Mouse (Mus musculus) adrenal gland, postnatal 4 days (tissue): ENCODE measurements around the gene Cebpzos. TPM values are rescaled to one million over a fixed set of nuclear protein-coding genes. Genes with fewer than 3 reads are reported as not detected.

Experiments used
- DNase-seq, 2 experiments: peaks; one replicate each; pipeline ENCODE4 v3.0.0; 2021 to 2022; ENCODE audit warnings: low spot score in 2 of 2, mixed read lengths in 2 of 2
- total RNA-seq, 2 experiments: library from RNA; stranded (reverse); gene quantifications; 2 replicates each; pipeline ENCODE4 v1.2.3; 2021

Cebpzos gene
- total RNA-seq, 2 experiments from 2014 or later, result 44.9 to 45.2 TPM

DNA sequence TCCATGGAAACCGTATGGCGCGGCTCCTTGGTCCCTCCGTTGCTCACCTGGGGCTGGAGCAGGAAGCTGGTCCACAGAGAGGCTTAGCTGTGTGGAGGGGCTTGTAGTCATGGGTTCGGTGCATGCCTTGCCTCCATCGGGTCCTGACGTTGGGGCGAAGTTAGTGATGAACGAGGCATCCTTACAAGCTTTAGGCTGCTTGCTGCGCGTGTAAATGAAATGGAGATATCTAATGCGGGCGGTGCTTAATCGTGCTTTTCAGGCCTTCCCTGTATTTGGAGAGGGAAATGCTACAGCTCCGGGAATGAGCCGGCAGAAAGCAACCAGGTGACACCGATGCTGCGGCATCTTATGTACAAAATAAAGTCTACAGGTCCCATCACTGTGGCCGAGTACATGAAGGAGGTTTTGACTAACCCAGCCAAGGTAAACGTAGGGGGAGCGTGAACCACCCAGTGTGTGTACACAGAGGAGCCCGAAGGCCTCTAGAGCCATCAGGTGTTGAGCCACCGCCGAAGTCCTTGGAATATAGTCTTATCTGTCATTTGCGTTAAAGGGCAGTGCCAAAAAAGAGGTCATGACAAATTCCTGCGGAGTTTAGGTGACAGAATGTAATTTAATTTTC lies 21.0 kb downstream of the Cebpzos start:
- no peak for DNase-seq

DNA sequence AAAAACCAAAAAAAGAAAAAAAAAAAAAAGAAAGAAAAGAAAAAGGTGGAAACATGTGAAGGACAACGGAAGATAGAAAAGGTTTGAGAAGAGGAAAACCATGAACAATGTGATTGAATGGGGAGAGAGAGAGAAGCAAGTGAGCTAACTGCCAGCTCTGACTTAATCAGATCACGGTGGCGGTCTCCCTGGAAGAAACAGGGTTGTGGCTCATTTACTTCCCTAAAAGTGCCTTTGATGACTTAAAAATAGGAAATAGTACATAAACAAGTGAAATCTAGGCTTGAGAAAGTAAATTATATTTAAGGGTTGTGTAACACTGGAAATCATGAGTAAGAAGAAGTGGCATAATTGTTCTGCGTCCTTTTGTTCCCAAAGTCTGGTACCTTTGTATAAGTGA lies 22.6 kb downstream of the Cebpzos start:
- DNase-seq, result no peak

DNA sequence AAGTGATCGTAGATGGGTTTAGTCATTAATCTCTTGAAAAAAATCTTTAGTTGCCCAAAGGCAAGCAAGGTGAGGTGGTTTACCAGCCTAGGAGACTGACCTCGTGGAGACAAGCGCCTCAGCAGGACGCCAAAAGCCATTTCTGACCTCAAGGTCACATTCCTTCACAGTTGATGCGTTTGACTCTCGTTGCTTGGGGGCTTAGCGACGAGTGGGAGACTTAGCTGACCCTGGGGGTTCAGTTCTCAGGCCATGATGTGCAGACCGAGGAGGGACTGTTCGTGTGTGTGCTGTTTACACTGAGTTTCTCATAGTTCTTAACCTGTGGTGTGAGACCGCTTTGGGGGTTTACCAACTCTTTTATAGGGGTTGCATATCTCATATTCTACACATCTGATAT lies 26.3 kb downstream of the Cebpzos start:
- DNase-seq, result no peak

DNA sequence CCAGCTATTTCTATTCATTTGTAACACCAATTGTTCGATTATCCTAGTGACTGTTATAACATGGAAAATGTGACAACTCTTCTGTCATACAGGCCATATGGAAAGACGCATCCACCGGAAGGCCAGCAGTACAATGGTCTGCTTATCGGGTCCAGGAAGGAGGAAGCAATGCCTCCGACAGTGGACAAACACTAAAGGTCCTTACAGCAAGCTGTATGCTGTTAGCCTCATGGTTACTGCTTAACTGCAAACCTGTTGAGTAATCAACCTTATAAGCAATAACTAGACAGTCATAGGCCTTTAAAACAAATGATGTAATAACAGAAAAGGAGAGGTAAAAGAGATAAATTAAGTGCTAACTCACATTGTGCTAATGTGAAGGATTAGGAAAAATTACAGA lies 34.9 kb downstream of the Cebpzos start:
- no peak for DNase-seq

DNA sequence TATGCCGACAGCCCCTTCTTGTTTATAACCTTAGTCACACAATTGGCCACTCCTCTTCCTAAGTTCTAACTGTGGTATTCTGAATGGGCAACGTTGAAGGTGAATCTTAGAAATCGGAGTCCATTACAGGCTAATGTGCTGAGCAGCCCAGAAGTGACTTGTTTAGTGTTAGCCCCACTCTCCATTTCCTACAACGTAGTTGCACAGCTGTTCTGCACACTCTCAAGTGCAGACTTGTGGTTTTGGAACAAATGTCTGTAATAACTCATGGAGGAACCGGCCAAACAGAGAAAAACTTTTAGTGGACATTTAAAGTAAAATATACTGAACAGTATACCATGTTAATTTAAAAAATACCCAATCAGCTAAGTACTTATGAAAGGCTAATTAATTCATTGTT lies 35.8 kb downstream of the Cebpzos start:
- DNase-seq, result no peak

DNA sequence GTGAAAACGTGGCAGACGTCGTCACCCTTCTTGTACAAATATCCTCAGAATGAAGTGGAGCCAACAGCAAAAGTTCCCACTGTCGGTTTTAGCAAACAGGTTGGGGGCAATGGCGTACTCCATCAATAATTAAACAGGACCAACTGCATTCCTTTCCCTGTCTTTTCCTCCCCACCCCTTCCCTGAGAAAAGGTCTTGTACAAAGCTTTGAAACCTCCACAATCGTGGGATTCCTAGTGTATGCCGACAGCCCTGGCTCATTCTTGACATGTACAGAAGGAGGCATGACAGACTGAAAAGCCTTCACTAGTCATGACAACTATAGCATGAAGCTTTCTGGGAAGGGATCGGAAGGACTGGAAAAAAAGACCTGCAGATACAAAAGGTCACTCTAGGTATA lies 36.9 kb downstream of the Cebpzos start:
- DNase-seq, result no peak

DNA sequence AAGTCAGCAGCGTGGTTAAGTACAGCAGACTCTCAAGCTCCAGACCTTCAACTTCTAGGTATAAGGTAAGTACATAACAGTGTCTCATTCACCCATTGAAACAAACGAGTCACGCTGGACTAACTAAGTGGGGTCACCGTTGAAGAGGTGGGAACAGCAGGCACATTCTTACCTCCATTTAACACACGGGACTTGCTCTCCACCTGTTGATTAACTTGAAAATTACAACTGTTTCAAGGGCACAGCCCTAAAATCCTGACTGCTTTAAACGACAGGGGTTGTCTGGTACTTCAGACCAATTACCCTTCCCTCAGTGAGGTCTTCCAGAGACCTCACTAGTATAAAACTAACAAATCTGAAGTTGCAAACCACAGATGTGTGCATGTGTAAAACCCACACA lies 43.2 kb downstream of the Cebpzos start:
- DNase-seq, result no peak

DNA sequence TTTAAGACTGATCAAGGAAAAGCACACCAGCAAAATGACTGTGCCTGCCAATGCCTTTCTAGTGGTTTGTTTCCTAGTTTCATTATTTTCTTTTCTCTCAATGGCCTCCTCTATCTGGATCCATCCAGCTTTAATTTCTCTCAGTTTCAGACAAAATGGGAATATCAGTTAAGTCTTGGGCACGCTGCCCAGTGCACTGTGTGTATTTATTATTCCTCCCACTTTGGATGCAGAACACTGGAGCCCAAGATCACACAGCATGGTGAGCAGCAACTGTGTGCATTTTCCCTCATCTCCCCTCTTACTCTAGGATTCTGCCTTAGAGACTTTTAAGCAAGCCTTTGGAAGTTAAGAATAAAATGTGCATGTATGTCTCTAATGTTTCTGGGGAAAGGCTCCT lies 48.1 kb downstream of the Cebpzos start:
- no peak for DNase-seq

DNA sequence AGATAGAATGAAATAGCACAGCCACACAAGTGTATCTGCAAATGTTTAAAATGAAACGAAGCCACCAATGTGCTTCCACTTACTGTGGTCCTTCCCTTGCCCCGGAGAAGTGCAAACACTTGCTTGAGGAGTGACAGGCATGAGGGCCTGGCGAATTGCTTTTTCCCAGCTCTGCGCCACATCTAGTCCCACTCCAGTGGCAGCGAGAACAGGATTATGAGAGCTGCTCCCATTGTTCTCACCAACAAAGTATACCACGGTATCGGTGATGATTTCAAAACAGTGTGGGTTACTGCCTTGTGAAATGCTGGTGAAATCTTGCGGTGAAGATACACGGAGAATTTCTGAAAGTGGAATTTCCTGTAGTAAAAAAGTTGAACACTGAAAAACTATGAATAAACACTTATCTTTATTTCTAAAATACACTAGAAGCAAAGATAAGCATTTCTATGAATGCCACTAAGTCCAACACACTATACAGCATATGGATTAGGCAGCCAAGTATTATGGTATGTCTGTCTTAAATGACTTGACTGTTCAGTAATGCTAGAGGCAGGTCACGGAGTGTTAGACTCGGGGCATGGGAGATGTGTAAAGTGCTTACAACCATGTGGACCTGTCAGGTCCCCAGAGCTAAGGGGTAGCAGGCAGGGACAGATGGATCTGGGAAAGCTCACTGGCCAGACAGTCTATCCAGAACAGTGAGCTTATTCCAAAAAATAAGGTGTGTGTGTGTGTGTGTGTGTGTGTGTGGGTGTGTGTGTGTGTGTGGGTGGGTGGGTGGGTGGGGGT lies 50.0 kb downstream of the Cebpzos start:
- DNase-seq, result no peak

DNA sequence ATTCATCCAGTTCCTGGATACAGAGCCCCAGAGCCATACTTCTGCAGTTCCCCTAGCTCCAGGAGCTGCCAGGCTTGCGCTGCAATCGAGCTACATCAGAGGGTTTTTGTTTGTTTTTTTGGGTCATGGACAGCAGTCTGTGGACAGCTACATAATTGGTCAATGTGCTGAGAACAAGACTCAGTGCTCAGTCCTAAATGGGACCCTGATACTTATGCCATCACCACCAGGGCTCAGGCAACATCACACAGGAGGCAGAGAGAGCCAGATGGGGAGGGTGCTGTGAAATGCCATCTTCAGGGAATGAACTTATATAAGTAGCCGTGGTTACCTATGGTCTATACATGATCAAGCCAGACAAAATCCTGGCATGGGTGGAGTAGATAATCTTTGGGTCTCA lies 52.2 kb downstream of the Cebpzos start:
- no peak for DNase-seq

Other genes starting within 250 kb of the Cebpzos start
- gene Strn, start 179.3 kb upstream of the Cebpzos start, total RNA-seq, result 10 to 100 TPM; 32.3 to 33.2 TPM
- gene Heatr5b, start 81.1 kb upstream of the Cebpzos start, total RNA-seq, result 10 to 100 TPM; 21.4 to 25.3 TPM
- 10 to 100 TPM; 24.8 to 26.2 TPM for gene Gpatch11, start 80.9 kb upstream of the Cebpzos start, total RNA-seq
- 10 to 100 TPM; 40.2 to 43.8 TPM for gene Eif2ak2, start 33.9 kb upstream of the Cebpzos start, total RNA-seq
- under 1 TPM in 1 of 2 experiments, not detected in 1; 0.39 TPM for gene Sult6b1, start 9.5 kb upstream of the Cebpzos start, total RNA-seq
- 10 to 100 TPM; 41.7 to 52.6 TPM for gene Cebpz, start 20.6 kb downstream of the Cebpzos start, total RNA-seq
- 10 to 100 TPM; 39.4 to 46.8 TPM for gene Ndufaf7, start 20.6 kb downstream of the Cebpzos start, total RNA-seq
- gene Prkd3, start 104.3 kb downstream of the Cebpzos start, total RNA-seq, result 10 to 100 TPM; 48.7 to 49.5 TPM
- gene Qpct, start 135.4 kb downstream of the Cebpzos start, total RNA-seq, result 10 to 100 TPM; 10.5 to 20.1 TPM